Mouse (Mus musculus) heart, adult 18-20 months (tissue): ENCODE measurements at regions not wholly inside any gene's neighbourhood (a gene's known extent, or its start where the extent isn't known, plus 50 kb on each side); places are given as distances from the start of the nearest gene placed in this dataset.

Source experiments
- DNase-seq, 2 experiments: peaks; one replicate each; pipeline ENCODE4 v3.0.0; 2021 to 2022; ENCODE audit warnings: mixed read lengths in 1 of 2

DNA sequence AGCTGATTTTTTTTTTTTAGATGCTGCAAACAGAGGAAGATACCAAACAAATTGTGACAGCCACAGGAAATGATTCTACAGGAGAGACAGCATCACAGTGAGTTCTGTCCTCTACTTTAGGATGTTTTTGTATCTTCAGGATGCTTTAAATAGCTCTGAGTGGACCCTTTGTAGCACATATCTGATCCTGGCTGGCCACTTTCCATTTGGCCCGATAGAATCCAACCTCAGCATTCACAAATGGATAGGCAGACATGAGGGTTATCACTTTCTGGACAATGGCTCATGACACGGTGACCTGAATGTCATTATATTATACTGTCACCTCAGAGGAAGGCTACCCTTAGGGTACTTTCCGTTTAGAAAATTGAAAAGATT is 379.3 kb downstream of the Gm10295 start:
- no peak for DNase-seq

DNA sequence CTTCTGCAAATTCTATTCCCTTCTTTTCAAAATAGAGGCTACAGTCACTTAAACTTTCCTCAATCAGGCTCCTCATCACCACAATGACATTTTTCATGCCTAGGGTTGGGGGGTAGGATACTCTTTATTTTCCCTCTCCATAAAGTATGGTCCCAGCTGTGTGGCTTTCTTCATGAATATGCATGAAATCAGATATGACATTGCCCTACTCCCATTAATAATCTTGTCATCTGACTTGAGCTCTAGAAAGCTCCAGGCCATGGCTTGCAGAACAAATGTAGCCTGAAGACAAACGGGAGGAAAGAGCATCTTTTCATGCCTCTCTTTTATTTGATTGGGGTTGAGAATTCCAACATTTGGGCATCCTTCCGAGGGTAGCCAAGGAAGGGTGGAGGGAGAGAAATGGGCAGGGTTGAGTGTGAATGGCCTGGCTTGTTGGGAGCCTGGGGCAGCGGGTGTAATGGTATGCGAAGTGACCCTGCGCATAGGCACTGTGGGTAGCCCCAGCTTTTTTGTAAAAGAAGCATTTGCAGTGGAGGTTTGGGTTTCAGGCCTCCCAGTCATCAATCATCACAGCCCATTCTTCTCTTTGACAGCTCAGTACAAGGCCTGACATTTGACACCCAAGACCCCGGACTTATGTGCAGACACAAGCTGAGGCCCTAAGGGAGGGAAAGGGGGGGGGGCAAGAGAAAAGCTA is 379.8 kb downstream of the Gm10295 start:
- DNase-seq = no peak

DNA sequence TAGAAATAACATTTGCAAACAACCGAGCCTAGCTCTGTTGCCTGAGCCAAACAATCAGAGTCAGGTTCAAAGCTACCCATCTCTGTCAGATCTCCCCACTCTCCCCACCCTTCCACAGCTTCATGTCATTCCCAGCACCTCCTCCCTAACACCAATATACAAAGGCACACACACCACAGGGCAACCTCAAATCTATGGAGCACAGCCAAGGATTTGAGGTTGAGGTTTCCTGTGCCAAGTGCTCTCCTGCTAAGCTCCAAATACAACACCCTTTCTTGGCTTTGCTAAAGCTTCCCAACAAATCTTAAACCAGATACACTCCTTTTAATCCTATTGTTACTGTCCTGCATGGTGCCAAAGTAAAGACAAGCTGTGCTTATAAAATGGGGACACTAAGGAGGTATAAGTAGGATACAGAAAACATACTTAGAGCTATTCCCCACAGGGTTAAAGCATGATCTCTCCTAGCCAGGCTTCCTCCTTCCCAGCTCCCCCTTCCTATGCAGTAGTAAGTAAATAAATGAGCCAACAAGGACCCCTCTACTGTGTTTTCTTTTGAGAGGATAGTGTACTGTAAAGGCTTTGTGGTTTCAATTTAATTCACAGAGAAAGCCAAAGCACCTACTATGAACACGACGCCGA is 398.8 kb downstream of the Gm10295 start:
- no peak for DNase-seq

DNA sequence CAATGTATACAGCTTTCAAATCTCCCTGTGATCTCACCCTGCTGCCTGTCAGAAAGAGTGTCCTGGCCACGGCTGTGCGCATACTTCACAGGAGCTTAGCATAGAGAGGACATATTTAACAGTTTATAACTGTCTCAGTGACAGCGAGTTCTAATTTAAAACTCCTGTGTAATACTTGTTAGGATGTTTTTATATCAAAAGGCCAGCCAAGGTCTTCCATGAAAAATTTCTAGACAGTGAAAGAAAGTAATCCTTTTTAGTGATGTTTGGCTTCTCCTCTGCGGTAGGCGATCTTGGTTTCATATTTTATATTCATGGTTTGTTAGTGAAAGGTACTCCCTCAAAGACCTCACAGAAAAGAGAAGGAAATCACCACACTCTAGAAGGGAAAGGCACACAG is 403.0 kb downstream of the Gm10295 start:
- no peak for DNase-seq

DNA sequence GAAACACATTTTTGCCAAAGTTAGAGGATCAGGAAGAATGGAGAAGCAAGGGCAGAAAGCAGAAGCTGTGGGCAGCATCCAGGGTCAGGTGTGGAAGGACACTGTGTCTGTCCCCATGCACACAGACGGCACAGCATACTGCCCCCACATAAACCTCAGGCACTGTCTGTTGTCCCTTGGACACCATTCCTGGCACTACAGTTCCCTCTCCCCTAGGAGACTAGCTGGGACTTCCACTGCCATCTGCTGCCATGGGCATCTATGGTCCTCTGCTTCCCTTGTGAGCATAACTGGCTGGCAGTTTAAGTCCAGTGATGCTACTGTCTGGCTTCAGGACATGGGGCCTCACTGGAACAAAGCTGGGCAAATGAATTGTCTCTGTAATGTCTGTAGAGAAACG is 405.0 kb downstream of the Gm10295 start:
- DNase-seq = no peak

DNA sequence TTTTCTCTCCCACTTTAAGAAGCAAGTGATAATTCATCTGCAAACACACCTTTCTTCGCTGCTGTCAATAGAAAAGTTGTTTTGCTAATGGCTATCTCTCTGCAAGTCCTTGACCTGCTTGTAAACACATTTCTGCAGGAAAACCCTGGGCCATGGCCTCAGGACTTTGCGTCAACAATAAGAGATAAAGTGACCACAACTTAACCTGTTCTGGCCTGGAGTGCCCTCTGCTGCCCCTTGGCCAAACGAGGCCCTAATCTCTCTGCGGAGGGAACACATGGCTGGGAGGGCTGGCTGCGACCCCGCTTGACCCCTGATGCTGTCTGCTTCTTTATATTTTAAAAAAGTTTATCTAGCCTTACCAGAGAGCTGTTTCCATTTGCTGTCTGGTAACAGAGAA is 420.4 kb downstream of the Gm10295 start:
- no peak for DNase-seq

DNA sequence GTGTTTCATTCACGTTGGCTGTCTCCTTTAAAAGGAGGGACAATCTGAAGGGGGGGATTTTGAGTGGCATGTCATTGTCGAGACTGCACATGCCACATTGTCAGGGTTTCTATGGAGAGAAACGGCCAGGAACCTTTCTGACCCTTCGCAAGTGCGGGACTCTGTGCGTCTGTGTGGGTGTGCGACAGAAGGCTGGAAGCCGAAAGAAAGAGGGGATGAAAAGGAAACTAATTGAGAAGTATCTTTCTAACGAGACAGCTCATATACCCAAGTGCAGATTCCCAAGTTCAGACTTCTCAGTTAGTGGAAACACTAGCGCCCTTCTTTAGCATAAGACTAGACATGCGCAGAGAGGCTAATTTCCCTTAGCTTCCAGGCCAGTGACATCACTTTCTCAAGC is 421.4 kb downstream of the Gm10295 start:
- no peak for DNase-seq

DNA sequence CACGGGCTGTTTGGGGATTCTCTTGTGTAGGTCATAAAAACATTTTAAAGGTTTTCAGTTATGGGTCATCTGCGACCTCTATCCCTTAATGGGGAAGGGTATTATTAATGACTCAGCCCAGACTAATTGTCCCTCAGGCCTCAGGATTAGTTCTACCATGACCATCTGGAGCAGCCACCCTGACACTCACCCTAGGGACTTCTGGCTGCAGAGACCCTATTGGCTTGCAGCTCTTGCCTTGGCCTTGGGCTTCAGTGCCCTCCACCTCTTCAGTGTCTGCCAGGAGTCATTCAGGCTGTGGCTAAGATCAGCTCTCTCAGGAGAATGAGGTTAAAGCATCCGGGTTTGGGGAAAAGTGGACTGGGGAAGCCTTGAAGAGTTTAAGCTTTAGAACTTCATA is 423.3 kb downstream of the Gm10295 start:
- DNase-seq = no peak

DNA sequence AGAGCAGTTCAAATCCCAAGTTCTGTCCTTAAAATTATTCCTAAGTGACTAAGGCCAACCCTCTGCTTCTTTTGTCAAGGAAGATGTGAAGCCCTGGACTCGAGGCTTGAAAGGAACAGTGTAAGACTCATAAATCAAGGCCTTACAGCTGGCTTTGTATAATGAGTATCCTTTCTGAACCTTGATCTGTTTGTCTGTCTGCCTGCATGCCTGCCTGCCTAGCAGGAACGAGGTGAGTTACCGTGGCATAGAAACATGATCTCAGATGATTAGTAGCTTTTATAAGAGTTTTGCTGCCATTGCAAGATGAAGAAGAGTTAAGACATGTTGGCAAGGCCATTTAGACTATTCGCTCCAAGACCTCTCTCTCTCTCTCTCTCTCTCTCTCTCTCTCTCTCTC is 434.3 kb downstream of the Gm10295 start:
- no peak for DNase-seq

DNA sequence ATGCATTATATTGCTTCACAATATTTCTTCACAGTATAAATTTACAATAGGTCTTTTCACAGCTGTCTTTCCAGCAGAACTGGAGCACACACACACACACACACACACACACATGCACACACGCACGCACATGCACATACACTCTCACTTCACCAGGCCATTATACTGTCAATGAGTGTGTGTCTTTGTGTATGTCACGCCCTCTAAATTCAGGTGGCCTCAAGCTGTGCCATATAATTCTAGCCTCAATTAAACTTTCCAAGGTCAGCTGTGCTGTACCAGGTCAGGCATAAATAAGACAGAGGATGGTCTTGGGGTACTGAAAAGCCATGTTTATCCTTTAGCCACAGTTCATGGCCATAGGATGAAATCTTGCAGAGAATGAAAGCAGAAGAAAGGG is 442.4 kb downstream of the Gm10295 start:
- DNase-seq = no peak

DNA sequence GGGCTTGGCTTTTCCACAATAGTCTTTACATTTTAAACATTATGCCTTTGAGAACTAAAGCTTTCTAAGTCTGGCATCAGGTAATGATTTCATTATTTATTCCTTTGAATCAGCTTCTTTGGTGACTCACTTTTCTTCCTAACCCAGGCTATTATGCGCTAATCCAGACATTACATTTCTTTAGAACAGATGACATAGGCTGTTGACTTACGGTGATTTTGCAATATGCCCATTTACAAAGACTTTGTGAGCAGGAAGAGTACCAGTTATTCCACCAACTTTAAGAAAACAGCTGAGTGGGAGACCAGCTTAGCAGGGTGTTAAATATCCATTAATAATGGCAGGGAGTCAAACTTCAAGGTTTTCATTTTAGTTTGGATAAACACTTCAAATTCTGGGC is 459.6 kb downstream of the Gm10295 start:
- no peak for DNase-seq

DNA sequence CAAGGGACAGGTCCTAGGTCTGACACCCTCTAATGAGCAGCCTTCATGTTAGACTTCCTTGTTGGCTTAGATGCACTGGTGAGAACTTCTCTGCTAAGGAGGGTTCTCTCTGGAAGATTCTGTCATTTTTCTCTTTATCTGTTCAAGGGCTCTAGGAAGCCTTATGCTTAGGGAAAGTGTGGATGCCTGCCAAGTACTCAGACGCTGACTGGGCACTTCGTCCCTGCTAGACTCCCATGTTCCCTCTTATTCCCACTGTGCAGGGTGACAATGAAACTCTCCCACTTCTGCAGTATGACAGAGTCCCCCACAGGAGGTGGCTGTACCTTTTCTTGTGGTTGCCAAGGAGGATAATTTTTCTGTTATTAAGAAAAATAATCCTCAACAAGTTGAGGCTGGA is 470.8 kb downstream of the Gm10295 start:
- no peak for DNase-seq

DNA sequence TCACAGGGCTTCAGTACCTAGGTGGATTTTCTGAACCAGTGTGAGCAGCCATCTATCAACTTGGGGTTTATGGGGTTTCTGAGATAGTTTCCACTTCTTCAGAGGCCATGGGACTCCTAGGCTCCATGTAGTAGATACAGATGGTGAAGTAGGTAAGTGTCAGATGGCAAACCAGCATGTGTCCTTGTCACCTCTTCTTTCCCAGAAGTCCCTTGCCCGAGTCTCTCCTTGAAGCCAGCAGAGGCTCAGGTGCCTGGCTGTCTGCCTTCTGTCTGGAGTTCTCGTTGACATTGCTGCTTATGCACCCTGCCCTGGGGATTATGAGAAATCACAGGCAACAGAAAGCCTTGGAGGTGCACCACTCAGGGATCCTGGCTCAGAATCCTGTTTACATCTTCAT is 476.9 kb downstream of the Gm10295 start:
- no peak for DNase-seq

DNA sequence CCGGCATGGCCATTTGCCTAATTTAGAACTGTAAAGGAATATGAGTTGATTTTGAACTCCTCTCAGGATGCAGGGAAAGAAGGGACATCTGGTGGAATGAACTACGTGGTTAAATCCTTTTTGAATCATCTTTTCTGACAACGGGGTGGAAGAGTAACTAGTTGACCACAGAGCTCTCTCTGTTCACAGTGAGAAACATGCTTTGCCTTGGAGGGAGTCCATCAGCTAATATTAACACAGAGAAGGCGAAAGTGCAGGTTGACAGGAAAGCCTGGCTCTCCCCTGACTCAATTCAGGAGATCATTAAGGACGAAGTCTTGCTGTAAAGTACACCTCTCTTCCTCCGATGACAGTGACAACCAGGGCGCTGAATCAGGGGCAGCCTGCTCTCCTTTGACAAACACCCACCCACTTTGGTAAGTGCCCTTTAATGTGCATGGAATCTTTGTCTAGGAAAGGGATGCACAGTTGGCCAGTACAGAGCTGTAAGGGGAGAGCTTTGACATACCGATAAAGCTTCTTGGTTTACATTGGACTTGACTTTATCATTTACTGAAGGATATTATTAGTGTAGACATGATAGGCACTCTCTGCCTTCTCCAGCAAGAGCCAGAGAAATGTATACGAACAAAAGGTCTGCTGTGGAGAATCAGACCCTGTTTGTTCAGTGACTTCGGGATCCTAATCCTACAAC is 480.3 kb downstream of the Gm10295 start:
- no peak for DNase-seq

DNA sequence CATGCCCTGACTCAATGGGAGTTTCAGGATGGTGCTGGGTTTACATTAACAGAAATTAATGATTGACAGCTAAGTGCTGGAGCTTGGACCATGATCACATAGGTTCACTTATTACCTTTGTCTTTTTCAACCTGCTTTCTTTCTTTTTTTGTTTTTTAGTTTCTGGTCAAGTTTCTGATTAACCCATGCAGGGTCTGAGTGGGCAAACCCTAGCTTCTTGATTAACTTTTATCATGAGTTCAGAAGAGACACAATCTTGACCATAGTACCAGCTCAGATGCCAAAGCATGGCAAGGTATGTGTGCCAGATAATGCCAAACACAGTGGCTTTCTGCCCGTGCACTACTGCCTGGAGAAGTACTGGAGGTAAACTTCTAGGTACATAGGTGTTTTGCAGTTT is 482.2 kb downstream of the Gm10295 start:
- DNase-seq = no peak

DNA sequence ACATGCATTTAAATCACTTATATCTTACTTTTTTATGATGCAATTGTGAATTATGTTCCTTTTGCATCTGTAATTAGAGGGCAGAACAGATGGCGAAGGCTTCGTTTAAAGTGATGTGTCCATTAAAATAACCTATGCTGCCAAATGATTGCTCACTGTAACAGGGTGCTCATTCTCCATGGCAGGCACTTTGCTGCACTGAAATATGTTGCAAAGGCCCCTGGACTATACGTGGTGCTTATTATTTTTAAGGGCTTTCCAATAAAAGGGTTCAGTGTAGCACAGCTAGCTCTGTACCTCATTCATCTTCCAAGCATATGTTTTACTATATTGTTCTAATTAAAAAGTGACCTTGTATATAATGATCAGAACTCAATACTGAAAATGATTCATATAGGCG is 491.3 kb downstream of the Gm10295 start:
- DNase-seq = no peak

DNA sequence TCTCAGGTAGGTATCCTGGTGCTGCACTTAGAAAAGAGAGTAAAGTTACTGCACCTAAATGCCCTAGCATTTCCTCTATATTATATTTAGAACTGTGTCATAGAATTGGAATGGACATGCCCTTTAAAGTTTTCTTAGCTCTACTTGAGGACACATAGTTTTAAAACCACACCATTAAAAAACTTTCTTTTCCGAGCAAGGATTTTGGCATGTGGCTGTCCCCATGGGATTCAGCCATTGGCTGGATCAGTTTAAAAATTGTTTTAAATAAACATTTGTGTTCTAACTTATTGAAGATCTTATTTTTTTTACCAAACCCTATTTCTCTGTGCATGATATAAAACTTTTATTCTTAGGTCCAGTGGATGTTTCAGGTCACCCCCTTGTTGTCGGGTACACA is 484.2 kb upstream of the Nr2f2 start:
- DNase-seq = peak; percentile 45 to 52

DNA sequence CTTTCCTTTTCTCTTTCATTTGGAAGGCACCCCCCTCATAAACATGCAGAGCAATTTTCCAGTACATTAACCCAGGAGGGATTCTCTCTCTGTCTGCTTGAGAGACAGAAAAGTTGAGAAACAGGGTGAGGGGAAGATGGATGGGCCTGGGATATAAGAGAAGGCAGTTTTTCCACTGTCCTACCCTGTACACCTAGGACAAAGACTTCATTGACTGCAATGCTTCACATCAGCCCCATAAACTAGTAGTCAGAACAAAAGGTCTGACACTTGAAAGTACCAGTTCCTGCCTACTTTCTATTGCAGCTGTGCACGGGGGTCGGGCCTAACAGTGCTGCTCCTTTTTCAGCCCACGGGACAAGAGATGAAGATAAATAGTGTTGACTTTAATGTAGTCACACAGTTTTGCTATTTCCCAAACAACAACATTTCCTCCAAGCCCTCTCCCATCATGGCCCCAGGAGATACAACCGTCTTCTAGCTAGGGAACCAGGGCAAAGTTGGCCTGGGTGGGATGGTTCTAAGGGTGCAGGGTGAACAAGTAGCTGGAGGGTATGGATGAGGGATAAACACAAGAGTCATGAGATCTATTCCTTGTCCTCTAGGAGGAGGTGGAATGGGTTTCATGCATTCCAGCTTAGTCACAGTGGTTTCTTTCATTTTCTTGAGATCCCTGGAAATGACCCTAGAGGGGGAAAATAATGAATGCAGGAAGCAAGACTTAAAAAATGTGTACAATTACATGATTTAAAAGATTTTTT is 481.7 kb upstream of the Nr2f2 start:
- no peak for DNase-seq

DNA sequence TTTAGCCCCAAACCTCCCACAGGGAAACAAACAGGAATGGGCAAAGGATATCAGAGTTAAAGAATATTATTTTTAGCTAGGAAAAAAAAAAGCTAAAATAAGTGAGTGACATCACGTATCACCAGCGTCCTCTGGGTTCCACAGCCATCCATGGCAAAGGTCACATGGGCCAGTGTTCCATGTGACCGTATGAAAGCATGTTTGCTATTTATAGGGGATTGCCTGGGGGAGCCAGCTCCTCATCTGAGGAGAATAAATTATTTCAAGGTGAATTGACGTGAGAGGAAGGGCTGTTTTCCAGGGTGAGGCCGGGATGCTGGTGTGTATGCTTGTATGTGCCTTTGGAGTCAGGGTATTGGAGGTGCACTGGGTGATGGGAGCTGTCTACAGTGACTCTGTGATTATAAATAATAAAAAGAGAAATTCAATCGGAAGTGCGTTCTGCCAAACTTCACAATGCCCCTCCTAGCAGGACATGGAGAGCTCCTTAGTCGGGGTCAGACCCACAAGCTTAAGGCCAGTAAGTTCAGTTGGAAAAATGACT is 481.0 kb upstream of the Nr2f2 start:
- peak in 1 of 2 experiments; percentile 28 for DNase-seq

DNA sequence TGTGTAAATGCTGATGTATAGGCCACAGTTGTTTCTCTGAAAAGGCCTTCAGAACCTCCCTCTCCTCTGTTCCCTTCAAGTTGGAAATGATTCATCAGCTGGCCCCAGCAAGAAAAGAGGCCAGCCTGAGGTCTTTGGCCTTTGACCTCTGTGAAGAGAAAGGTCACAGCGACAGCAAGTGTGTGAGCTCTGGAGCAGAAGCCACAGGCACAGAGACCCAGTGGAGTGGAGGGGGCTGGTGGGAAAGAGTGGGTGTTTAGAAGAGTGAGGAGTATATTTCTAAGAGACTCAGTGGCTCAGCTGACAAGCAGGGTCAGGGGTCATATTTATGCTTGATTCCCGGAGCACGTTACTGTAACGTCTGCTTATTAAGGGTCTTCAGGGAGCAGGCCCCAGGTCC is 479.5 kb upstream of the Nr2f2 start:
- no peak for DNase-seq

DNA sequence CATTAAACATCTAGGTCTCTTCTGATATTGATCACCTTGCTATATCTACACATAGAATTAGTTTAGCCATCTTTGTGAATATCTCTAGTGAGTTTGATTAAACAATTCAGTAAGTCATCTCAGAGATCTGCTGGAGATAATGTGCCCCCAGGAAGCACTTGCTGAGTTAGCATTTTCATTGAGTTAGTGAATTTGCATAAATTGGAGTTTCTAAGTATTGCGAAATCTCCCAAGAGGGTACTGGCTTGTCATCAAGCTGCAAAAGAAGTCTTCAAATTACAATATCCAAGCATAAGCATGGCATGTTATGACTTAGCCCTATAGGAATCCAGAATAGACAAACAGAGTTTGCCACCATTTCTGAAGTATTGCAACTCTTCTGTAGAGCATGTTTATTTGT is 473.6 kb upstream of the Nr2f2 start:
- DNase-seq = no peak

DNA sequence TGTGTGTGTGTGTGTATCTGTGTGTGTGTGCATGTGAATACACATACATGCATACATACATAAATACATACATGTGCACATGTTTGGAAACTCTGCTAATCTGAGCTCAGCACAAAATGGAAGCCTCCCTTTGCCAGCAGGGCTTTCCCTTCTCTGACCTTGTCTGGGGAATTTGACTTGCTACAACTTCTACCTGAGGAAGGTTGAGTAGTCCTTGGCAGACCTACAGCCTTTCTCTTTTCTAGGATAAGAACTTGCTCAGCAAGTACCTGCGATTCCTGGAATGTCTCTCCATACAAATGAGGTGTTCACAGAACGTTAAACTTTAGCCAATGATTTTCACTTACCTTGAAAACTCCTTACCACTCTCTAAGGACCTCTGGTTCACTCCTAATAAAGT is 472.7 kb upstream of the Nr2f2 start:
- no peak for DNase-seq
